Mouse (Mus musculus) heart, embryonic 16.5 days (tissue): ENCODE measurements around the gene Psma3. TPM values are rescaled to one million over a fixed set of nuclear protein-coding genes. Genes with fewer than 3 reads are reported as not detected.

Experiments used
- polyA plus RNA-seq: library from polyadenylated mRNA; unstranded; fragments of >200 nt; fragmentation: Nextera tagmentation; extraction: Ambion mirVana; gene quantifications from 2 replicates; pipeline ENCODE4 v1.2.1, GENCODE M21; 2015

The Psma3 gene
- polyA plus RNA-seq, 1 experiment from 2014 or later, result 433 TPM

Other genes with a start within 250 kb of the Psma3 start
- 25.7 and 27.7 TPM in 2 replicates for gene Frmd6, start 149.1 kb upstream of the Psma3 start, polyA plus RNA-seq
- 184 and 186 TPM in 2 replicates for gene Actr10, start 36.8 kb upstream of the Psma3 start, polyA plus RNA-seq
- gene Arid4a, start 41.4 kb downstream of the Psma3 start, polyA plus RNA-seq, result 27.9 and 29.3 TPM in 2 replicates
- 0.37 TPM in 1 of 2 replicates, not detected in the other for gene Tomm20l, start 136.8 kb downstream of the Psma3 start, polyA plus RNA-seq
- 98.9 and 108 TPM in 2 replicates for gene Timm9, start 162.1 kb downstream of the Psma3 start, polyA plus RNA-seq
- 9.1 and 9.2 TPM in 2 replicates for gene 2700049A03Rik, start 162.2 kb downstream of the Psma3 start, polyA plus RNA-seq